Comparison of ENCODE assay signal across 16 mouse cellular contexts in the genomic region with DNA sequence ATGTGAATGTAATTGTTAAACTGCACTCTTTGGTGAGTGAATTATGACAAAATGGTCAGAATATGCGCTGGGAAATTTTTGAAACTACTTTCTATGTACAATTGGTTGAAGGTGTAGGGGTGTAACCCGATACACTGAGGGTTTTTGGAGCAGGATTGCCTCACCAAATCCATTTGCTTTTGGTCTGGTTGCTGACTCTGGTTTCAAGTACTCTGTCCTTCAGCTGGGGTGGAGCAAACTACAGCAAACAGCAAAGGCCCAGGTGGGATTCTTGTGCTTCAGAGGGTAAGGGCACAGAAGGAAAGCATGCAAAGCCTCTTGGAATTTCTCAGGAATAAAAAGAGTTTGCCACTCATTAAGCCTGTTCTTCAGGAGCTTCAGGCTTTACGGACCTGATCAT.
DNase-seq lines count a peak whose midpoint lies in the region; ATAC-seq and TF ChIP-seq lines count a peak whose summit lies in the region.
"Had no signal": no experiment of that assay in that cellular context is flagged by ENCODE, and none has a peak within 500 bp of the region (broad histone marks: within the 10 kb centered on the region; RNA-seq: fewer than 3 reads in every experiment).

No protein-coding gene starts in this region.

- no peak overlapping the region for H3K4me2 ChIP-seq in heart, embryonic 16.5 days (ENCODE audit: low read depth, low read length)
- no peak overlapping the region for H3K4me2 ChIP-seq in midbrain, embryonic 15.5 days
- no peak overlapping the region for H3K4me2 ChIP-seq in myocyte (ENCODE audit: low read depth)
- H3K4me2 ChIP-seq: liver, embryonic 12.5 days had no signal

- TF ChIP-seq POLR2A in myocyte (IDR thresholded peaks at IDR 0.05; ENCODE audit: insufficient read length, low read depth) = no peak

- H3K9me3 ChIP-seq in heart, embryonic 16.5 days (replicated peaks; ENCODE audit: control insufficient read depth, low read length) = no peaks in the 10 kb centered on the region
- H3K9me3 ChIP-seq in midbrain, embryonic 10.5 days (replicated peaks) = no peaks in the 10 kb centered on the region
- H3K9me3 ChIP-seq in midbrain, embryonic 15.5 days = no peaks in the 10 kb centered on the region
- H3K9me3 ChIP-seq: forebrain, embryonic 10.5 days; liver, embryonic 12.5 days had no signal

- peaks cover 9% of the 10 kb centered on the region for H3K4me1 ChIP-seq in heart, embryonic 16.5 days (ENCODE audit: control insufficient read depth, insufficient read depth, low read length)
- peaks cover 39% of the 10 kb centered on the region for H3K4me1 ChIP-seq in midbrain, embryonic 10.5 days
- H3K4me1 ChIP-seq in midbrain, embryonic 15.5 days = peaks cover 5% of the 10 kb centered on the region; the same call in 1 of the 2 replicates
- H3K4me1 ChIP-seq: liver, embryonic 12.5 days had no signal

- no peaks in the 10 kb centered on the region for H3K36me3 ChIP-seq in heart, embryonic 16.5 days (ENCODE audit: control insufficient read depth, insufficient read depth)
- no peaks in the 10 kb centered on the region for H3K36me3 ChIP-seq in midbrain, embryonic 10.5 days
- no peaks in the 10 kb centered on the region for H3K36me3 ChIP-seq in midbrain, embryonic 15.5 days (replicated peaks)
- H3K36me3 ChIP-seq in myocyte (ENCODE audit: control insufficient read depth, insufficient read depth) = no peaks in the 10 kb centered on the region
- H3K36me3 ChIP-seq: forebrain, embryonic 10.5 days; liver, embryonic 12.5 days had no signal

- H3K4me3 ChIP-seq in heart, embryonic 16.5 days (ENCODE audit: low read length) = no peak overlapping the region
- no peak overlapping the region for H3K4me3 ChIP-seq in midbrain, embryonic 10.5 days
- H3K4me3 ChIP-seq in midbrain, embryonic 15.5 days = no peak overlapping the region
- H3K4me3 ChIP-seq in myocyte = no peak overlapping the region
- H3K4me3 ChIP-seq: forebrain, embryonic 10.5 days; left cerebral cortex, adult 2 months; liver, embryonic 12.5 days had no signal

- H3K27me3 ChIP-seq in heart, embryonic 16.5 days (ENCODE audit: control insufficient read depth, insufficient read depth, low read length) = no peaks in the 10 kb centered on the region
- no peaks in the 10 kb centered on the region for H3K27me3 ChIP-seq in midbrain, embryonic 10.5 days (ENCODE audit: low read depth, poor library complexity, severe bottlenecking)
- H3K27me3 ChIP-seq in midbrain, embryonic 15.5 days (replicated peaks) = no peaks in the 10 kb centered on the region
- no peaks in the 10 kb centered on the region for H3K27me3 ChIP-seq in myocyte (ENCODE audit: control insufficient read depth, insufficient read depth, insufficient read length)
- H3K27me3 ChIP-seq: CH12.LX; liver, embryonic 12.5 days had no signal

- 72% methylated on average over 3 of the region's 3 CpGs for WGBS in heart, embryonic 16.5 days
- WGBS in midbrain, embryonic 10.5 days = 75% methylated on average over 3 of the region's 3 CpGs
- 70% methylated on average over 3 of the region's 3 CpGs for WGBS in midbrain, embryonic 15.5 days

- no peak for DNase-seq in heart, postnatal 14 days
- DNase-seq in midbrain, embryonic 10.5 days (ENCODE audit: low spot score) = peak; percentile 14
- peak; percentile 7 for DNase-seq in embryo, embryonic 9.5 days (ENCODE audit: extremely low spot score)
- no peak for DNase-seq in frontal cortex, postnatal 10 days (ENCODE audit: low spot score in 2 of 2)
- DNase-seq: cerebellum, postnatal 14 days; gastrocnemius, postnatal 25 days; kidney, adult 18-20 months; kidney, postnatal 14 days had no signal

- ATAC-seq in heart, embryonic 16.5 days (replicated peaks; ENCODE audit: extremely low read depth, insufficient read depth, low FRiP score) = no peak
- no peak for ATAC-seq in midbrain, embryonic 15.5 days (replicated peaks)
- ATAC-seq: liver, embryonic 12.5 days had no signal

- peak overlapping the region; percentile 27; the same call in 1 of the 2 replicates for H3K27ac ChIP-seq in heart, embryonic 16.5 days (ENCODE audit: low read length)
- peak overlapping the region; percentile 55 for H3K27ac ChIP-seq in midbrain, embryonic 10.5 days (replicated peaks)
- H3K27ac ChIP-seq in midbrain, embryonic 15.5 days = no peak overlapping the region
- H3K27ac ChIP-seq: forebrain, embryonic 10.5 days; left cerebral cortex, adult 2 months; liver, embryonic 12.5 days; stomach, postnatal 0 days had no signal

- H3K79me2 ChIP-seq in myocyte (ENCODE audit: control insufficient read depth, insufficient read depth) = no peaks in the 10 kb centered on the region

- H3ac ChIP-seq in myocyte (ENCODE audit: control insufficient read depth, insufficient read length) = no peak overlapping the region

- intact Hi-C loops in heart, postnatal 14 days (cut with DNase I) = no loop called here

- no peak overlapping the region for H3K9ac ChIP-seq in heart, embryonic 16.5 days (ENCODE audit: low read length)
- H3K9ac ChIP-seq in midbrain, embryonic 15.5 days = no peak overlapping the region
- H3K9ac ChIP-seq: liver, embryonic 12.5 days had no signal

TF ChIP-seq in myocyte, 11 proteins besides CTCF, POLR2A, EP300 and RAD21:
- no peak for TF ChIP-seq SRF (IDR thresholded peaks at IDR 0.05; ENCODE audit: control insufficient read depth, insufficient read length, low read depth)
- 0 out of 2 replicates have a peak, but pooled peaks have one; percentile 29 for TF ChIP-seq CEBPB (IDR thresholded peaks at IDR 0.05; ENCODE audit: insufficient read depth, poor library complexity, severe bottlenecking)

Comparison
In these comparisons a context has a peak if more than half of its experiments do, and no peak if none do; other contexts are left out.
1. DNase-seq: peak in midbrain, embryonic 10.5 days (single experiment) and embryo, embryonic 9.5 days (single experiment); none in heart, postnatal 14 days (0 of 2) and frontal cortex, postnatal 10 days (0 of 2).